Mouse (Mus musculus) B cell, adult (primary cell): ENCODE data around the gene Gm49352. TPM values are rescaled to one million over a fixed set of nuclear protein-coding genes. Genes with fewer than 3 reads are reported as not detected.

ENCODE experiments used
- total RNA-seq: library from RNA; stranded (reverse); gene quantifications from 4 replicates; pipeline ENCODE4 v1.2.4, GENCODE M21; 2023; ENCODE audit not compliant: inconsistent age

Gene Gm49352
- not detected in 4 replicates for total RNA-seq

GRCm38 (mm10) chr13:61568074-61568473 is at the start of gene Gm49352:
TSS of gene Gm49352 (minus strand) at chr13:61568174.

GRCm38 (mm10) chr13:61570027-61570426 is 2.1 kb upstream of the Gm49352 start, which contains the start of gene Cts3:
TSS of gene Cts3 (minus strand) at chr13:61570127.

GRCm38 (mm10) chr13:61541631-61542030 is 26.3 kb downstream of the Gm49352 start, which contains the start of gene Ctsm:
TSS of gene Ctsm (minus strand) at chr13:61541839.

Other genes with a start within 250 kb of the Gm49352 start
- not detected in 4 replicates for gene Cts7, start 210.0 kb downstream of the Gm49352 start, total RNA-seq
- gene Ctsm, start 26.3 kb downstream of the Gm49352 start, total RNA-seq: not detected in 4 replicates
- not detected in 4 replicates for gene Cts3, start 2.0 kb upstream of the Gm49352 start, total RNA-seq